Mouse (Mus musculus) liver, postnatal 0 days (tissue): ENCODE measurements around the gene Gm20388.

ENCODE experiments used
- CTCF ChIP-seq: sonication (generic); IDR thresholded peaks from 2 replicates; pipeline ENCODE4 v1.5.1; 2016; ENCODE audit warnings: antibody characterized with exemption, low read depth
- EP300 ChIP-seq: IDR thresholded peaks from 2 replicates; pipeline ENCODE4 v1.6.1; 2016; ENCODE audit warnings: antibody characterized with exemption, low read depth, mild to moderate bottlenecking

GRCm38 (mm10) chr8:121628681-121629080 lies 1718.0 kb downstream of the Gm20388 start:
- TF ChIP-seq EP300 (no peak), CTCF (no peak)
